Mouse (Mus musculus): ENCODE data around the gene Ptprd. TPM values are rescaled to one million over a fixed set of nuclear protein-coding genes. Genes with fewer than 3 reads are reported as not detected.

Ptprd gene
- polyA plus RNA-seq, 1 experiment from 2014 or later, result 37.2 TPM

DNA sequence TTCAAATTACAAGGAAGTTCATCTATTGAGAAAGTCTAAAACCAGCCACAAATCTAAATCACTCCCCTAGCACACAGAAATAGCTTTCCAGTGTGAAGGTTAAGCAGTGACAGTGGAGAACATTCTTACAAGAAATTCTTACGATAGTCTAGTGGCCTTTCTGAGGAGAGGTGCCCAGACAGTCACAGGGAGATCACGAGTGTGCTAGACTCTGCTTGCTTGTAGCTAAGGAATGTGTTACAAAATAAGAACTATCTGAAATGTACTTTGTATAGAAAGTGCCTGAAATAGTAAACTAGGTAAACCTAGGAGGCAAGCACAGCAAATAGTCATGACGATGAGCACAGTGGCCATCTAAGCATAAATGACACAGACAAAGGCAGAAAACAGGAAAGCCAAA lies 1054.2 kb downstream of the Ptprd start:
- H3K9ac ChIP-seq, result no peak overlapping the region
- H3K36me3 ChIP-seq, result no peaks in the 10 kb centered on the region
- ATAC-seq (ENCODE audit: insufficient number of reproducible peaks, insufficient read depth, low FRiP score, low TSS enrichment, low read depth), result no peak
- no peak overlapping the region for H3K4me2 ChIP-seq
- no peaks in the 10 kb centered on the region for H3K27me3 ChIP-seq
- no peaks in the 10 kb centered on the region for H3K4me1 ChIP-seq
- H3K27ac ChIP-seq, result no peak overlapping the region
- no peak overlapping the region for H3K4me3 ChIP-seq
- H3K9me3 ChIP-seq, result no peaks in the 10 kb centered on the region
- WGBS, result 80% methylated on average over 3 of the region's 3 CpGs

DNA sequence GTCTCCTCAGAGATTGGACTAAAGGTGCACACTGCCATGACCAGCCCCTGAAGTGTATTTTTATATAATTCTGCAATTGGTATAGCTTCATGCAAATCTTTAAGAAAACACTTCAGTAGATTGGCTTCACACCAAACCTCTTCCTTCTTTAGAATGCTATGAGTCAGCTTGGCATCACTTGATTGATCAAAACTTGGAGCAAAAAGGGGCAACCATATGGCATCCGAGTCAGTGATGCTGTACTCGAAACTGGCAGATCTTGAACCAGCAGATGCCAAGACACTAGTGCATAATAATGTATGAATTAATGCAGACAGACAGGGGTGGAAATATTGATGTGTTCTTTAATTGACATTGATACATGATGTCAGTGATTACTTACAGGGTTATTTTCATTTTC lies 1056.2 kb downstream of the Ptprd start:
- WGBS, result 78% methylated on average over 2 of the region's 2 CpGs
- no peak overlapping the region for H3K9ac ChIP-seq
- no peaks in the 10 kb centered on the region for H3K36me3 ChIP-seq
- no peaks in the 10 kb centered on the region for H3K4me1 ChIP-seq
- H3K4me2 ChIP-seq, result no peak overlapping the region
- H3K9me3 ChIP-seq, result no peaks in the 10 kb centered on the region
- ATAC-seq (ENCODE audit: insufficient number of reproducible peaks, insufficient read depth, low FRiP score, low TSS enrichment, low read depth), result no peak
- H3K27ac ChIP-seq, result no peak overlapping the region
- no peak overlapping the region for H3K4me3 ChIP-seq
- H3K27me3 ChIP-seq, result no peaks in the 10 kb centered on the region

DNA sequence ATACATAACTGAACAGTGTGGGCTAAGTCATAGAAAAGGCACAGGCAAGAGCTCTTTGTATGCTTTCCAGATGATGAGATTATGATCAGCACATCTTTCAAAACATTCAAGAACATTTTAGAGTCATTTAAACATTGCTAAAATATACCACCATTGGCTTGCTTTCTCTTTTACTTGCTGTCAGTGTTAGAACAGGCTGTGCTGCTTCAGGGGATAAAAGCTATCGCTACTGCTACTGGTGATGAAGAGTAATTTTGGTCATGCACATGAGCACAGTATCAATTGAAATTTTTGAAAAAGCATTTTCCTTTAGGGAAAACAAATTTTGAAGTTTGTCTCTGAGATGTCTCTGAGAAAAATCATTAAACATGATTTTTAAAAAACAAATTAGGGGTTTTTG lies 1056.7 kb downstream of the Ptprd start:
- Histone ChIP-seq H3K4me2 (no peak overlapping the region), H3K4me3 (no peak overlapping the region), H3K9me3 (no peaks in the 10 kb centered on the region), H3K36me3 (no peaks in the 10 kb centered on the region), H3K4me1 (no peaks in the 10 kb centered on the region), H3K27me3 (no peaks in the 10 kb centered on the region), H3K27ac (no peak overlapping the region), H3K9ac (no peak overlapping the region)
- 82% methylated on average over 1 of the region's 1 CpGs for WGBS
- ATAC-seq (ENCODE audit: insufficient number of reproducible peaks, insufficient read depth, low FRiP score, low TSS enrichment, low read depth), result no peak

DNA sequence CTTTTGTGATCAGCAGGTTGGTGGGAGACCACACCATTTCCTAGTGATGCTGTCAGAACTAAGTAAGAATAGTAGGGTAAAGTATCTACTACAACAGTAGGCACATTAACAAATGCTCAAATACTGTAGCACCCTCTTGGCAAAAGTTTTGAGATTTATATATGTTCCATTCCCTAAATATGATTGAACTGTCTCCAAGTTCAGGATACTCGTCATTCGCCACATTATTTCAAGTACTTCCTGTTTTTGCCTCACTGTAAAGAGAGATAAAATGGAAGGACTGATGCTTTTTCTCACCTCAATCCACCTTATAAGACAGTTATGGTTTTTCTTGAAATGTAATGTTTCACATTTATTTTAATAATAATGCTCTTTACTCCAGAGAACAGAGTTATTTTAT lies 1086.9 kb downstream of the Ptprd start:
- no peak for ATAC-seq (ENCODE audit: insufficient number of reproducible peaks, insufficient read depth, low FRiP score, low TSS enrichment, low read depth)
- Histone ChIP-seq H3K27ac (no peak overlapping the region), H3K27me3 (no peaks in the 10 kb centered on the region), H3K9ac (no peak overlapping the region), H3K4me3 (no peak overlapping the region), H3K9me3 (no peaks in the 10 kb centered on the region), H3K36me3 (no peaks in the 10 kb centered on the region), H3K4me2 (no peak overlapping the region), H3K4me1 (no peaks in the 10 kb centered on the region)
- WGBS, result 87% methylated on average over 2 of the region's 2 CpGs

DNA sequence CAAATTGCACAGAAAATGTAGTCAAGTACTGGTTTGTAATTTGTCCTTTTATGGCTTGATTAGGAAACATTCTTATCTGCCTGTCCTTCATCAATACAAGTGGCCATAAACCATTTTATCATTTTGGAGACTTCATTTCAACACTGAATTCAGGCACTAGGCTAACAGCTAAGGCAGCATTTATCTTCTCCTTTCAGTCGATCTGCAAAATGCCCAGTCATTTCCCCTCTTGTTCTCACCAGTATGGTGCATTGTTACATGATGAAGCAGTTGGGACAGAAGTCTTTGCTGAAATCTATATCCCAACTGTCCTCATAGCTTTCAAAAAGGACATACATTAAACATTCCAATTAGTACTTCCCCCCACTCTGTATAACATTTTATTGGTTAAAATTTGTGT lies 1100.9 kb downstream of the Ptprd start:
- H3K27me3 ChIP-seq, result no peaks in the 10 kb centered on the region
- no peaks in the 10 kb centered on the region for H3K4me1 ChIP-seq
- H3K36me3 ChIP-seq, result no peaks in the 10 kb centered on the region
- no peak overlapping the region for H3K27ac ChIP-seq
- H3K4me2 ChIP-seq, result no peak overlapping the region
- ATAC-seq (ENCODE audit: insufficient number of reproducible peaks, insufficient read depth, low FRiP score, low TSS enrichment, low read depth), result no peak
- WGBS, result 85% methylated on average over 1 of the region's 1 CpGs
- no peaks in the 10 kb centered on the region for H3K9me3 ChIP-seq
- no peak overlapping the region for H3K9ac ChIP-seq
- H3K4me3 ChIP-seq, result no peak overlapping the region

DNA sequence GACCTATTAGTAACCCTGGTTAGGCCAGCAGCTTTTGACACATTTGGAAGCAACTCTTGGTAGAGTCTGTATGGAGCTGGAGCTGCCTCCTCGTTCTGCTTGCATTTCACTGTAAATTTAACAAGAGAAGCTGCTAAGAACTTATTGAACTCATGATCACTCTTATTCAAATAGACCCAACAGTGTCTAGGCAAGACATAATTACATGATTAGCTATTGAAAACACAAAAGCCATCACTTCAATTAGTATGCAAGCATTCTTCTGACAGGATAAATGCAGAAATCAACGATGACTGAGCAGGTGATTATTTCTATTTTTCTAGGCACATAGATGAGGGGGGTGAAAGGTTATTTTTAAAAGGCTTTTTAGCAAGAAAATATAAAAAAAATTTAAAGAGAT lies 1104.5 kb downstream of the Ptprd start:
- H3K9ac ChIP-seq, result no peak overlapping the region
- 79% methylated on average over 2 of the region's 2 CpGs for WGBS
- H3K36me3 ChIP-seq, result no peaks in the 10 kb centered on the region
- H3K4me1 ChIP-seq, result no peaks in the 10 kb centered on the region
- no peaks in the 10 kb centered on the region for H3K27me3 ChIP-seq
- no peak overlapping the region for H3K27ac ChIP-seq
- no peak for ATAC-seq (ENCODE audit: insufficient number of reproducible peaks, insufficient read depth, low FRiP score, low TSS enrichment, low read depth)
- no peak overlapping the region for H3K4me3 ChIP-seq
- no peak overlapping the region for H3K4me2 ChIP-seq
- H3K9me3 ChIP-seq, result no peaks in the 10 kb centered on the region

DNA sequence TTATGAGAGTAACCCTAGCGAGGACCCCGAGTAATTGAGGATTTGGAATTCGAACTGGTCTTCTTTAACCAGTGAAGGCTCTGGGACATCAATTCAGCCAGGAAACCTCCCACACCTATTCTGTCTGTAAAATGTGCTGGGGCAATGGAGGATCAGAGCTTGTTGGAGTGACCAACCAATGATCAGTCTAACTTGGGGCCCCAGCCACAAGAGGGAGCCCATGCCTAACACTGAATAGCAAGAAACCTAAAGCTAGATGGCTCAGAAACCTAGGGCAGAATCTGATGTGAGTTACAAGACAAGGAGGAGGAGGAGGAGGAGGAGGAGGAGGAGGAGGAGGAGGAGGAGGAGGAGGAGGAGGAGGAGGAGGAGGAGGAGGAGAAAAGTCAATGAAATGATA lies 1128.6 kb downstream of the Ptprd start:
- Histone ChIP-seq H3K9ac (no peak overlapping the region), H3K27me3 (no peaks in the 10 kb centered on the region), H3K4me3 (no peak overlapping the region), H3K4me2 (no peak overlapping the region), H3K4me1 (no peaks in the 10 kb centered on the region), H3K27ac (no peak overlapping the region), H3K36me3 (no peaks in the 10 kb centered on the region), H3K9me3 (no peaks in the 10 kb centered on the region)
- ATAC-seq (ENCODE audit: insufficient number of reproducible peaks, insufficient read depth, low FRiP score, low TSS enrichment, low read depth), result no peak
- 43% methylated on average over 3 of the region's 3 CpGs for WGBS

DNA sequence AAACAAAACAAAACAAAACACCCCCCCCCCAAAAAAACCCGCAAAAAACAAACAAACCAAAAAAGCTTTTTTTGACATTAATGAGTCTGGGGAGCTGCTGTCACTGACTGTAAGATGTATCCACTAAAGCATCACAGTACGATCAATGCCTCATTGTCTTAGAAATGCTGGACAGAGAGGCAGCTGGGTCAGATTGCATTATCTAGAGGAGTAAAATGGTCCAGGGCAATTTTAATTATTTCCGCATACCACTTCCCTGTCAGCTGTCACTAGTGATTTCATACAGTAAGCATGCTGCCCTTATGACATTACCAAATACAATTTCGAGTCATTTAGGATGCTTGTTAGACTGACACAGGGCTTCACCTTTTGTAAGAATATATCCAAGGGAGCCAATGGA lies 1134.2 kb downstream of the Ptprd start:
- no peak for ATAC-seq (ENCODE audit: insufficient number of reproducible peaks, insufficient read depth, low FRiP score, low TSS enrichment, low read depth)
- WGBS, result 49% methylated on average over 4 of the region's 4 CpGs
- Histone ChIP-seq H3K27me3 (no peaks in the 10 kb centered on the region), H3K4me1 (no peaks in the 10 kb centered on the region), H3K9me3 (no peaks in the 10 kb centered on the region), H3K27ac (no peak overlapping the region), H3K9ac (no peak overlapping the region), H3K4me3 (no peak overlapping the region), H3K36me3 (no peaks in the 10 kb centered on the region), H3K4me2 (no peak overlapping the region)

DNA sequence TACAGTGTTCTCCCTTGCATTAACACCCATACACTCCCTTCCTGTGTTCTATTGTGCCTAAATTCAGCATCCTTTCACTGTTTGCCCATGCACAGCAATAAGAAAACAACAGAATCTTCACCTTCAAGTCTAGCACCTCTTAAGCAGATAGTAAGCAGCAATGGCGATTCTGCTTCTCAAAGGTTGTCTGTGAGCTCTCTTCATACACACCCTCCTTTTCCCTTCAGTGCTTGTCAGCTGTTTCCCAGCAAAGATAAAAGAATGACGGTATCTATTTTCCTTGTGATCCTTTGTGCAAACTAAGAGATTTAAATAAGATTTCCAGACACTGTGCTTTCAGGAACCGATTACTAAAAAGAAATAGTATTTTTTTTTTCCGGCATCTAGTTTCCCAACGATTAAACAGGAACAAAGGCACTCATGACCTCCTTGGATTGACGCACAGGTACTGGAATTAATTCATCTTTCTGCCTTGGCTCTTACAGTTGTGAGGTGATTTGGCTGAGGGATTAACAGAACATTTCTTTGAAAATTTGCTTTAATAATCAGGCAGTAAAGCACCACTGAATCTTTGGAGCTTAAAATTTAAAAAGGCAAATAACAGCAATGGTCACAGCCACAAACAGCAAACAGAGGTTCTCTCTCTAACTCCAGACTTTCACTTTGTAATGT lies 1161.1 kb downstream of the Ptprd start:
- Histone ChIP-seq H3K36me3 (no peaks in the 10 kb centered on the region), H3K9ac (no peak overlapping the region), H3K9me3 (no peaks in the 10 kb centered on the region), H3K4me1 (no peaks in the 10 kb centered on the region), H3K27ac (no peak overlapping the region), H3K4me3 (no peak overlapping the region), H3K27me3 (no peaks in the 10 kb centered on the region), H3K4me2 (no peak overlapping the region)
- 69% methylated on average over 6 of the region's 6 CpGs for WGBS
- no peak for ATAC-seq (ENCODE audit: insufficient number of reproducible peaks, insufficient read depth, low FRiP score, low TSS enrichment, low read depth)

DNA sequence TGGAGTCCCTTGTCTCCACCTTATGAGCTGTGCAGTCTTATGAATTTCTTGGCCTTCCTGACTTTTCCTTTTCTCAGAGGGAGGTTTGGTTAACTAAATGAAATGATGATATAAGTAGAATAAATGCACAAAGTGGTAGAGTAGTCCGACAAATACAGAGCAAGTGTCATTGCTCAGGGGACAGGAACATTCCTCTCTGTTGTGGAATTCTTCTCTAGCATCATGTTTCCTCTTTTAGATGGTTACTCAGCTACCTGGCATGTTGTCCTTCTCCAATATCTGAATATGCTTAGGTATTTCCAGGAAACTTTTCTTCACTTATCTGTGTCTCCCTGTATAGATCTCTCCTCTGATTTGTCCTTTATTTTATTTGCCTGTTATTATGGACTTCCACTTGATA lies 1207.3 kb downstream of the Ptprd start:
- Histone ChIP-seq H3K36me3 (no peaks in the 10 kb centered on the region), H3K27me3 (no peaks in the 10 kb centered on the region), H3K4me1 (no peaks in the 10 kb centered on the region), H3K9ac (no peak overlapping the region), H3K27ac (no peak overlapping the region), H3K4me2 (no peak overlapping the region), H3K9me3 (no peaks in the 10 kb centered on the region), H3K4me3 (no peak overlapping the region)
- no peak for ATAC-seq (ENCODE audit: insufficient number of reproducible peaks, insufficient read depth, low FRiP score, low TSS enrichment, low read depth)
- 83% methylated on average over 1 of the region's 1 CpGs for WGBS

DNA sequence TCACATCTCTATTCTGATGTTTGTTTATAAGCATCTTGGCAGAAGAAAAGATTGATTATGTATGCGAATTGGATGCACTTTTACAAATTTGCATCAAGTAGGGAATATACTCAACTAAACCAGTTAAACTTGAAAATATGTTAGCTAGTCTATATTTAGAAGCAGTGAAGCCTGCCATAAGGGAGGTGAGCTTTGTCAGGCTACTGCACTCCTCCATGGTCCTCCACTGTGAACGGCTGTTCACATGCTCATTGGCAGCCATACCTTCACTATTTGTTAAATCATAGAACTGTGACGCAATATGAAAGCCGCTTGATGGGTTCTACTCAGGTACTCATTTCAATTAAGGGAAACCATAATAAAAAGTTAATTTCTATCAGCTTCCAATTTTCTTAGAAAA lies 1215.6 kb downstream of the Ptprd start:
- no peak for ATAC-seq (ENCODE audit: insufficient number of reproducible peaks, insufficient read depth, low FRiP score, low TSS enrichment, low read depth)
- Histone ChIP-seq H3K4me1 (no peaks in the 10 kb centered on the region), H3K36me3 (no peaks in the 10 kb centered on the region), H3K9ac (no peak overlapping the region), H3K27ac (no peak overlapping the region), H3K4me2 (no peak overlapping the region), H3K4me3 (no peak overlapping the region), H3K9me3 (no peaks in the 10 kb centered on the region), H3K27me3 (no peaks in the 10 kb centered on the region)
- WGBS, result 85% methylated on average over 4 of the region's 4 CpGs

DNA sequence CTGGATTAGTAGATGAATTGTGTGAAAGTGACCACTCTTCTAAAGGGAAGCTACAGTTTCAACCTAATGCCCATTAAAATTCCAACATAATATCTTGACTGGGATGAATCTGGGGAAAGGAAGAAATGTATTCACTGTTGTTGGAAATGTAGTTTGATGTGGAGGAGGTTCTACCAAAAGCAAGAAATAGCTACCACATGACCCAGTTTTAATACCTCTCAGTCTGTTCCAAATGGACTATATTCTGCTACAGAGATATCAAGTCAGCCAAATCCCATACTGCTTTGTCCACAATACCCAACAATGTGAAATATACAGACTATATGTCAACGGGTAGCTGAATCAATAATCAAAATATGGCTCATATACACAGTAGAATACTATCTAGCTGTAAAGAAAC lies 1221.8 kb downstream of the Ptprd start:
- Histone ChIP-seq H3K9ac (no peak overlapping the region), H3K36me3 (no peaks in the 10 kb centered on the region), H3K9me3 (no peaks in the 10 kb centered on the region), H3K4me3 (no peak overlapping the region), H3K27ac (no peak overlapping the region), H3K4me1 (no peaks in the 10 kb centered on the region), H3K4me2 (no peak overlapping the region), H3K27me3 (no peaks in the 10 kb centered on the region)
- ATAC-seq (ENCODE audit: insufficient number of reproducible peaks, insufficient read depth, low FRiP score, low TSS enrichment, low read depth), result no peak
- 81% methylated on average over 1 of the region's 1 CpGs for WGBS

Measured in embryonic facial prominence, embryonic 13.5 days (tissue).